In the genomic region with DNA sequence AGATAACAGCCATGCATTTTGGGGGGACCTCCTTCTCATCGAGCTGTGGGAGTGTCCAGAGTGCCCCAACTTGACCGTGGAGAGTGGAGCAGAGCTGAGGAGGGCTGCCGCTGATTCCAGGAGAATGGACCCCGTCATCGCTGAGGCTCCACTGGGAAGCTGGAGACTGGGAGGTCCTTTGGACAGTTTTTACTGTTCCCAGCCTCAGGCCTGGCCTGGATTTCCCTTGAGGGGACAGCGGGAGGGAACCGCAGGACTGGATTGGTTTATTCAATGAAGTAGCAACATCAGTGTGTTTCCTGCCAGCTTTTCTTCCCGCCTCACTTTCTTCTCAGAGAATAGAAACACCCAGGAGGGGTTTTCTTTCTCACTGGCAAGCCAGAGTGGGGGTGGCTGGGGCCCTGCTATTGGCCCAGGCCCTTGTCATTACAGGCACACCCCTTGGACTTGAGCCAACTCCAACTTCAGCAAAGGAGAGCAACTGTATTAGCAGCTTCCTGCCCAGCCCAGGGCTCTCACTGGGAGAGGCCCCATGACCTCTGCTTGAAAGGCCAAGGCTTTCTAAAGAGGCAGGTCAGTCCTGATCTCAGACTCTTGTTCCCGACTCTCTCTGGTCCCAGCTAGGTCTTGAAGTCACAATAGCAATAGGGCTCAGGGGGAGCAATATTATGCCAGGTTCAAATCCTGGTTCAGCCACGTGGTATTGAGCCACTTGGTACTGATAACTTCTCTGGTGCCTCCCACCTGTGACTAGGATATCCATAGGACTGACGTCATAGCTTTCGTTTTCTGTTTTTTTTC, we compare ENCODE assay signal across 8 mouse cellular contexts. TPM values are rescaled to one million over a fixed set of nuclear protein-coding genes. Genes with fewer than 3 reads are reported as not detected.
DNase-seq lines count a peak whose midpoint lies in the region; ATAC-seq and TF ChIP-seq lines count a peak whose summit lies in the region.

No protein-coding gene starts in this region.

- H3K4me3 ChIP-seq in E14TG2a.4 (replicated peaks; ENCODE audit: low read length) (peak overlapping the region; percentile 46), myocyte (no peak overlapping the region)
- 0 out of 2 replicates have a peak overlapping the region, but pooled peaks have one; percentile 6 for H3K4me3 ChIP-seq in forebrain, embryonic 13.5 days
- H3K4me3 ChIP-seq in heart, embryonic 16.5 days (ENCODE audit: low read length), result peak overlapping the region; percentile 6; the same call in 1 of the 2 replicates
- peak overlapping the region; percentile 30 for H3K4me3 ChIP-seq in liver, embryonic 12.5 days
- peak overlapping the region; percentile 23; the same call in 1 of the 2 replicates for H3K4me3 ChIP-seq in testis, adult 2 months (ENCODE audit: control insufficient read depth, low read depth, low read length)

- H3K9ac ChIP-seq in forebrain, embryonic 13.5 days, result peak overlapping the region; percentile 43; the same call in 1 of the 2 replicates
- peak overlapping the region; percentile 59 for H3K9ac ChIP-seq in heart, embryonic 16.5 days (ENCODE audit: low read length)
- no peak overlapping the region for H3K9ac ChIP-seq in liver, embryonic 12.5 days

- peak; percentile 72 for DNase-seq in brain, adult 2 months (ENCODE audit: low read depth, low spot score)
- peak; percentile 93 to 94 for DNase-seq in kidney, postnatal 25 days

- H3ac ChIP-seq in myocyte (ENCODE audit: control insufficient read depth, insufficient read length), result no peak overlapping the region

- ATAC-seq in forebrain, embryonic 13.5 days, result peak; percentile 94
- ATAC-seq in heart, embryonic 16.5 days (replicated peaks; ENCODE audit: extremely low read depth, insufficient read depth, low FRiP score), result peak; percentile 93
- ATAC-seq in liver, embryonic 12.5 days, result peak; percentile 84

- peak overlapping the region; percentile 87 for H3K27ac ChIP-seq in forebrain, embryonic 13.5 days
- peak overlapping the region; percentile 86 for H3K27ac ChIP-seq in heart, embryonic 16.5 days (ENCODE audit: low read length)
- H3K27ac ChIP-seq in liver, embryonic 12.5 days, result peak overlapping the region; percentile 73
- no peak overlapping the region for H3K27ac ChIP-seq in testis, adult 2 months (ENCODE audit: control insufficient read depth, insufficient read depth, low read depth, low read length)

- H3K4me2 ChIP-seq in forebrain, embryonic 13.5 days, result peak overlapping the region; percentile 36
- peak overlapping the region; percentile 35 for H3K4me2 ChIP-seq in heart, embryonic 16.5 days (ENCODE audit: low read depth, low read length)
- peak overlapping the region; percentile 52 for H3K4me2 ChIP-seq in liver, embryonic 12.5 days
- peak overlapping the region; percentile 45 for H3K4me2 ChIP-seq in myocyte (ENCODE audit: low read depth)

- no peaks in the 10 kb centered on the region for H3K9me3 ChIP-seq in E14TG2a.4 (ENCODE audit: low read length)
- H3K9me3 ChIP-seq in forebrain, embryonic 13.5 days (replicated peaks), result no peaks in the 10 kb centered on the region
- H3K9me3 ChIP-seq in heart, embryonic 16.5 days (replicated peaks; ENCODE audit: control insufficient read depth, low read length), result no peaks in the 10 kb centered on the region
- no peaks in the 10 kb centered on the region for H3K9me3 ChIP-seq in liver, embryonic 12.5 days (replicated peaks)

- peaks cover 85% of the 10 kb centered on the region for H3K4me1 ChIP-seq in E14TG2a.4 (replicated peaks; ENCODE audit: low read depth, low read length)
- H3K4me1 ChIP-seq in forebrain, embryonic 13.5 days, result peaks cover 24% of the 10 kb centered on the region
- peaks cover 27% of the 10 kb centered on the region for H3K4me1 ChIP-seq in heart, embryonic 16.5 days (ENCODE audit: control insufficient read depth, insufficient read depth, low read length)
- H3K4me1 ChIP-seq in liver, embryonic 12.5 days, result peaks cover 33% of the 10 kb centered on the region
- H3K4me1 ChIP-seq in testis, adult 2 months (ENCODE audit: control insufficient read depth, insufficient read depth, low read length), result no peaks in the 10 kb centered on the region; the same call in 1 of the 2 replicates

- no peak for TF ChIP-seq POLR2A in myocyte (IDR thresholded peaks at IDR 0.05; ENCODE audit: insufficient read length, low read depth)
- no peak for TF ChIP-seq POLR2A in testis, adult 2 months (IDR thresholded peaks at IDR 0.05; ENCODE audit: control insufficient read depth, low read depth, low read length)

- H3K27me3 ChIP-seq in E14TG2a.4 (ENCODE audit: insufficient read depth, low read length) (no peaks in the 10 kb centered on the region), myocyte (ENCODE audit: control insufficient read depth, insufficient read depth, insufficient read length) (no peaks in the 10 kb centered on the region)
- H3K27me3 ChIP-seq in forebrain, embryonic 13.5 days, result no peaks in the 10 kb centered on the region; the same call in 1 of the 2 replicates
- no peaks in the 10 kb centered on the region; the same call in 1 of the 2 replicates for H3K27me3 ChIP-seq in heart, embryonic 16.5 days (ENCODE audit: control insufficient read depth, insufficient read depth, low read length)
- peaks cover 18% of the 10 kb centered on the region for H3K27me3 ChIP-seq in liver, embryonic 12.5 days (replicated peaks)
- H3K27me3 ChIP-seq in testis, adult 2 months (ENCODE audit: control insufficient read depth, insufficient read depth, low read length), result no peaks in the 10 kb centered on the region

- no peak for TF ChIP-seq CTCF in E14TG2a.4 (conservative IDR thresholded peaks at IDR 0.05; ENCODE audit: low read length)
- no peak for TF ChIP-seq CTCF in testis, adult 2 months (IDR thresholded peaks at IDR 0.05; ENCODE audit: control insufficient read depth, insufficient read depth, insufficient replicate concordance, low read depth, low read length)

- WGBS in forebrain, embryonic 13.5 days, result 5% methylated on average over 12 of the region's 12 CpGs
- 7% methylated on average over 12 of the region's 12 CpGs for WGBS in heart, embryonic 16.5 days
- WGBS in liver, embryonic 12.5 days (ENCODE audit: insufficient replicate concordance), result 36% methylated on average over 12 of the region's 12 CpGs

- H3K79me2 ChIP-seq in myocyte (ENCODE audit: control insufficient read depth, insufficient read depth), result no peaks in the 10 kb centered on the region

- H3K36me3 ChIP-seq in E14TG2a.4 (ENCODE audit: insufficient read depth, low read length), result no peaks in the 10 kb centered on the region
- H3K36me3 ChIP-seq in forebrain, embryonic 13.5 days (ENCODE audit: poor library complexity, severe bottlenecking), result no peaks in the 10 kb centered on the region
- no peaks in the 10 kb centered on the region for H3K36me3 ChIP-seq in heart, embryonic 16.5 days (ENCODE audit: control insufficient read depth, insufficient read depth)
- H3K36me3 ChIP-seq in liver, embryonic 12.5 days, result no peaks in the 10 kb centered on the region
- no peaks in the 10 kb centered on the region for H3K36me3 ChIP-seq in myocyte (ENCODE audit: control insufficient read depth, insufficient read depth)
- no peaks in the 10 kb centered on the region for H3K36me3 ChIP-seq in testis, adult 2 months (ENCODE audit: control insufficient read depth, insufficient read depth, low read length)

TF ChIP-seq in myocyte, 11 proteins besides CTCF, POLR2A, EP300 and RAD21:
- TF ChIP-seq POLR2AphosphoS2 (IDR thresholded peaks at IDR 0.05; ENCODE audit: insufficient read length, low read depth) (no peak), MAX (IDR thresholded peaks at IDR 0.05; ENCODE audit: low read depth) (no peak), MYOD1 (IDR thresholded peaks at IDR 0.05; ENCODE audit: control insufficient read depth in 1 of 3, insufficient read length in 2 of 3, low read depth in 2 of 3) (no peak), REST (IDR thresholded peaks at IDR 0.05; ENCODE audit: insufficient read depth, insufficient read length) (no peak), TCF12 (IDR thresholded peaks at IDR 0.05; ENCODE audit: insufficient read depth, poor library complexity, severe bottlenecking) (no peak), USF1 (IDR thresholded peaks at IDR 0.05; ENCODE audit: low read depth) (no peak), MYOG (IDR thresholded peaks at IDR 0.05; ENCODE audit: control insufficient read depth in 1 of 3, insufficient read depth in 1 of 3, insufficient read length in 2 of 3, low read depth in 2 of 3) (no peak), CEBPB (IDR thresholded peaks at IDR 0.05; ENCODE audit: insufficient read depth, poor library complexity, severe bottlenecking) (no peak), TCF3 (IDR thresholded peaks at IDR 0.05; ENCODE audit: insufficient read length, low read depth) (no peak), E2F4 (IDR thresholded peaks at IDR 0.05; ENCODE audit: insufficient read depth) (no peak), SRF (IDR thresholded peaks at IDR 0.05; ENCODE audit: control insufficient read depth, insufficient read length, low read depth) (no peak)

RNA-seq across cellular contexts. Expression of a gene that starts 33.3 kb away (rescaled TPM):
- polyA plus RNA-seq in forebrain, embryonic 13.5 days (2015; fragmentation: Nextera tagmentation; extraction: Ambion mirVana), result 0.48 TPM in 1 of 2 replicates, not detected in the other
- polyA plus RNA-seq in heart, embryonic 16.5 days (2015; fragmentation: Nextera tagmentation; extraction: Ambion mirVana), result 0.54 and 1.4 TPM in 2 replicates
- polyA plus RNA-seq in liver, embryonic 12.5 days (2016; fragmentation: Nextera tagmentation; extraction: Ambion mirVana), result not detected in 2 replicates
- 0.17 TPM for polyA plus RNA-seq in myocyte (2012; fragmentation: generic; extraction: Trizol)
- 0.36 and 0.79 TPM in 2 replicates for polyA plus RNA-seq in testis, adult 2 months (2012; rRNA removed)
